Mouse (Mus musculus) hindbrain, embryonic 11.5 days (tissue): ENCODE measurements around the gene Ntsr2. TPM values are rescaled to one million over a fixed set of nuclear protein-coding genes. Genes with fewer than 3 reads are reported as not detected.

Experiments used
- ATAC-seq: fragments of 200-750 bp; cut with Nextera tagmentation; 2 replicates; pipeline ENCODE4 v1.8.0; 2017; ENCODE audit warnings: mild to moderate bottlenecking, moderate TSS enrichment, moderate library complexity; ENCODE audit not compliant: low FRiP score
- DNase-seq: peaks from one replicate; pipeline ENCODE4 v3.0.0-alpha.2; 2015; ENCODE audit warnings: low spot score
- H3K27ac ChIP-seq: fragments of 300-500 bp; sonication (generic); 2 replicates; pipeline ENCODE4 v1.5.1; 2014; ENCODE audit warnings: mild to moderate bottlenecking, low read depth, low read length
- H3K27me3 ChIP-seq: fragments of 300-500 bp; sonication (generic); 2 replicates; pipeline ENCODE4 v1.6.1; 2014; ENCODE audit warnings: mild to moderate bottlenecking, low read length, moderate library complexity, mixed read lengths; ENCODE audit not compliant: control insufficient read depth, insufficient read depth
- H3K36me3 ChIP-seq: fragments of 300-500 bp; sonication (generic); 2 replicates; pipeline ENCODE4 v1.6.1; 2014; ENCODE audit warnings: mild to moderate bottlenecking, low read length, moderate library complexity, mixed read lengths; ENCODE audit not compliant: control insufficient read depth, insufficient read depth
- H3K4me1 ChIP-seq: fragments of 300-500 bp; sonication (generic); replicated peaks from 2 replicates; pipeline ENCODE4 v1.6.1; 2014; ENCODE audit warnings: low read length, mixed read lengths; ENCODE audit not compliant: control insufficient read depth, insufficient read depth
- H3K4me2 ChIP-seq: fragments of 300-500 bp; sonication (generic); replicated peaks from 2 replicates; pipeline ENCODE4 v1.6.1; 2014; ENCODE audit warnings: mild to moderate bottlenecking, low read depth, low read length
- H3K4me3 ChIP-seq: fragments of 300-500 bp; sonication (generic); 2 replicates; pipeline ENCODE4 v1.5.1; 2014; ENCODE audit warnings: low read depth, low read length
- H3K9ac ChIP-seq: fragments of 300-500 bp; sonication (generic); 2 replicates; pipeline ENCODE4 v1.6.1; 2014; ENCODE audit warnings: low read depth, low read length
- H3K9me3 ChIP-seq: fragments of 300-500 bp; sonication (generic); 2 replicates; pipeline ENCODE4 v1.6.1; 2016; ENCODE audit warnings: low read length; ENCODE audit not compliant: control insufficient read depth
- WGBS: fragments of 180-500 bp; shearing (Covaris S2); extraction: QIAGEN DNeasy Blood & Tissue Kit; methylation state at CpG from one replicate; pipeline ENCODE4 v1.1.7; 2014; 5-methylcytosine and 5-hydroxymethylcytosine counted together
- polyA plus RNA-seq: library from polyadenylated mRNA; unstranded; fragments of >200 nt; fragmentation: Nextera tagmentation; extraction: Ambion mirVana; gene quantifications from 2 replicates; pipeline ENCODE4 v1.2.1, GENCODE M21; 2014

The Ntsr2 gene
- polyA plus RNA-seq, 1 experiment from 2014 or later = 0.09 TPM

DNA sequence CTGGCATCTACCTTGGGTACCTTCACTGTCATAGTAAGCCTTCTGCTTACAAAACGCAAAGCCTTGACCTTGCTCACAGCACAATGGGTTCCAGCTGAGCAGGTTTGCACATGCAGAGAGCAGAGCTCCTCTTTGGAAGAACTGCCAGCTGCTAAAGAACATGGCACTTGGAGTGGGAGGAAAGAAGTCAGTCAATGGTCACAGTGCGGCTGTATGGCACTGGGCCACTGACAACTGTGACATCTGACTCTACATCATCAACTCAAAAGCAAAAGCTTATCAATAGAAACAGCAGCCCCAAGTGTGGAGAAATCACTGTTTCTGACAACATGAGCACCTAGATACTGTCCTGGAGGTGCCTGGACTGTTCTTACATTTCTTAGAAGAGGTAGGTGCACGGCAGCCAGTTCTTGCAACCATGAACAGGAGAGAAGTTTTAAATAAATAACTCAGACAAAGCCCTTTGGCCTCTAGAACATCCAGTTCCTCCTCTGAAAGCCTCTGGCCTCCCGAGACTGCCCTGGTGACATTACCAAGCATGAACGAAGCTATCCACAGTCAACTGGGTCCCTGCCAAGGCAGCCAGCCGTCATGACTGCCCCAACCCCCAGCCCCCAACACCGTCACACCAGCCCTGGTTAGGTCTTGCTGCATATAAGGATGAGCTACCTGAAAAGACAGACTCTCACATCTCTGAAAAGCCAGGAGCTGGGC, 22.9 kb upstream of the Ntsr2 start:
- no peak for ATAC-seq
- DNase-seq = no peak
- no peak overlapping the region for H3K4me2 ChIP-seq
- no peaks in the 10 kb centered on the region for H3K9me3 ChIP-seq
- no peak overlapping the region for H3K27ac ChIP-seq
- no peaks in the 10 kb centered on the region for H3K36me3 ChIP-seq
- no peak overlapping the region for H3K9ac ChIP-seq
- H3K27me3 ChIP-seq = no peaks in the 10 kb centered on the region
- H3K4me1 ChIP-seq = no peaks in the 10 kb centered on the region
- no peak overlapping the region for H3K4me3 ChIP-seq
- WGBS = 78% methylated on average over 7 of the region's 7 CpGs

DNA sequence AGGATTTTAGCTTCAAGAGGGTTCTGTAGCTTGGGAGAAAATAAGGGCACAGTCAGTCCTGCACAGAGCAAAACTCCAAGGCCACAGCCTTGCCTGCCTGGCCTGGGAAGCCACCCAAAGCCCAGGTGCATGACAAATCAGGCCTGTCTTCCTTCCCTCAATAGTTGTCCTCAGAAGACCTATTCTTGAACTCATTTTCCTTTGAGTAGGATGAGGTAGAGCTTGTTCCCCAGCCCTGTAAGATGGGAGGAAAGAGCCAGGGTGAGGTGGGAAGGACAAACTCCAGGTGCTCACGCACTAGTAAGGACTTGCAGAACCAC, 22.4 kb upstream of the Ntsr2 start:
- Histone ChIP-seq H3K4me3 (no peak overlapping the region), H3K4me2 (no peak overlapping the region), H3K9me3 (no peaks in the 10 kb centered on the region), H3K27me3 (no peaks in the 10 kb centered on the region), H3K4me1 (no peaks in the 10 kb centered on the region), H3K36me3 (no peaks in the 10 kb centered on the region), H3K9ac (no peak overlapping the region), H3K27ac (no peak overlapping the region)
- 86% methylated on average over 1 of the region's 1 CpGs for WGBS
- ATAC-seq (no peak), DNase-seq (no peak)

DNA sequence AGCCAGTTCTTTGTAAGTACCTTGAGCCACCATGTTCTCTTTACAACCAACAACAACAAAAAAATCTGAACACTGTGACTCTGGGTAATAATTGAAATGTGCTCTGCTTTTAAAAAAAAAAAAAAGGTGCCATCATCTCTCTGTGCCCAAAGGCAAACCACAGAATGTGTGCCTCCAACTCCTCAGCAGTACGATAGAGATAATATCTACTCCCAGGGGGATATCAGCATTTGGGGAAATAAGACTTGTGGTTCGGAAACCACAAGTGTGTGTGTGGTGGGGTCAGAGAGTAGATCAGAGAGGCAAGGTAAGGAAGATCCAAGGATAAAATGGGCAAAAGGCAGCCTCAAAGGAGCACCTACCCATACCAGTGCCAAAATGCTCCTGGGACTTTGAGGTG, 21.8 kb upstream of the Ntsr2 start:
- WGBS = 88% methylated on average over 2 of the region's 2 CpGs
- no peaks in the 10 kb centered on the region for H3K36me3 ChIP-seq
- DNase-seq (no peak), ATAC-seq (no peak)
- H3K9me3 ChIP-seq = no peaks in the 10 kb centered on the region
- no peaks in the 10 kb centered on the region for H3K4me1 ChIP-seq
- H3K27me3 ChIP-seq = no peaks in the 10 kb centered on the region
- no peak overlapping the region for H3K27ac ChIP-seq
- no peak overlapping the region for H3K4me3 ChIP-seq
- no peak overlapping the region for H3K9ac ChIP-seq
- H3K4me2 ChIP-seq = no peak overlapping the region

DNA sequence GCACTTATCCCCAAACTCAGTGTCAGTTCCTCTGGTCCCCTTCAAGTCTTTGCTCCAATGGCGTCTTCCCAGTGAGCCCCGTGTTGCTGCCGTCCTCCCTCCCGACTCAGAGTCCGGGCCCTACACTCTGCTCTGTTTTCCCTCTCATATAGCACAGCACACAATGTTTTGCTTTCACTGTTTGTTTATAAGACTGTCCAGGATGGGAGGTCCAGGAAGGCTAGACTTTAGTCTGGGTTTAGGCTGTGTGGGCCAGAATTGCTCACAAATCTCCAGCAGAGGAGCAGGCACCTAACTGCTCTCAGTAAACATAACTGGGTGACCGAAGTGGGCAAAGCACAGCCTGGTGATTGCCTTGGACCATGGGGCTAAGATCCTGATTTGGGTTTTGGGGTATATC, 19.9 kb upstream of the Ntsr2 start:
- whole genome bisulfite sequencing = 89% methylated on average over 6 of the region's 6 CpGs
- H3K27ac ChIP-seq = no peak overlapping the region
- H3K9ac ChIP-seq = no peak overlapping the region
- ATAC-seq = no peak
- DNase-seq = no peak
- H3K4me1 ChIP-seq = no peaks in the 10 kb centered on the region
- no peaks in the 10 kb centered on the region for H3K9me3 ChIP-seq
- H3K4me3 ChIP-seq = no peak overlapping the region
- H3K27me3 ChIP-seq = no peaks in the 10 kb centered on the region
- H3K4me2 ChIP-seq = no peak overlapping the region
- H3K36me3 ChIP-seq = no peaks in the 10 kb centered on the region

DNA sequence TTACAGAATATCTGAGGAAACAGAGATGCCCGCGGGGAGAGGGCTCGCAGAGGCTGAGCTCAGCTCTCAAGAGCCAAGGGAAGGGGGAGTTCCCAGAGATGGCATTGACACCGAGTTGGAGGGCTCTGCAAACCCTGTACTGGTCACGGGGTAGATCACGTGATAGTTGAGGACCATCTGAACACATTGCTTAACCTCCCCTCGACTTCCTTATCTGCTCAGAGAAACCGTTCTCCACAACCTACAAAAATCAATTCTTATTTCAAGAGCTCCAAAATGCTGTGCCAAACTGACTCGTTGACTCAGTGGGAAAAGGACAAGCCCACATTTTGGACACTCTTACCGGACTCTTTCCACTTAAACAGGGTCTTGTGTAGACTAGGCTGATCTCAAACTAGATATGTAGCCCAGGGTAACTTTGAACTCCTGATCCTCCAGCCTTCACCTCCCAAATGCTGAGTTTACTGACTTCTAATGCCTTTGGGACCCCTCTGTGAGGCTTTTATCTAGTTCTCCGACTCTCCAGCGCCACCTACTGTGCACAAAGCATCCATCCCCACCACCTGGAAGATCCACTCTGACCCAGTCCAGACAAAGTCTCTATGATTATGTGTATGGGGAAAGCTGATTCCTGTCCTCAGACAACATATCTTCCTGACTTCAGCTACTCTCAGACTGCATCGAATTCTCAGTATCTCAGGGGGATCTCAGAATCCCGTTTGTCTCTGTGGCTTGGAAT, 18.9 kb upstream of the Ntsr2 start:
- no peak overlapping the region for H3K4me3 ChIP-seq
- WGBS = 61% methylated on average over 14 of the region's 14 CpGs
- no peaks in the 10 kb centered on the region for H3K27me3 ChIP-seq
- H3K27ac ChIP-seq = no peak overlapping the region
- H3K36me3 ChIP-seq = no peaks in the 10 kb centered on the region
- no peak overlapping the region for H3K9ac ChIP-seq
- H3K4me2 ChIP-seq = no peak overlapping the region
- H3K4me1 ChIP-seq = no peaks in the 10 kb centered on the region
- no peak for ATAC-seq
- no peaks in the 10 kb centered on the region for H3K9me3 ChIP-seq
- DNase-seq = peak; percentile 74

DNA sequence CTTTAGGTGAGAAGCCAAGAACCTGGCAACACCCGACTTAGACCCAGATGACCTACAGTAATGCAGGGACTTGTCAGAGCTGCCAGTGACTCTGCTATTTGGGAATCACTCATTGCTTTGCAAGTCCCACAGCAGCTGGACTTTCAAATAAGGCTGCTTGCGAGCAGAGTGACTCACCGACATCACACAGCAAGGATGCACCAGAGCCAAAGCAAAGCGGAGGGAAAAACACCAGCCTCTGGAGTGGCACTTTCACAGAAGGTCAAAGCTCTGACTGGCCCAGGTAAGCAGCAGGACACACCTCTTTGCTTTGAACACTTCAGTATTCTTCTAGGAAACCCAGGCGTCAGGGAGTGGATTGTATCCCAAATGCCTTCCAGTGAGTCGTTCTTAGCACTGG, 17.4 kb upstream of the Ntsr2 start:
- no peak overlapping the region for H3K4me2 ChIP-seq
- no peak overlapping the region for H3K9ac ChIP-seq
- DNase-seq (no peak), ATAC-seq (no peak)
- WGBS = 81% methylated on average over 6 of the region's 6 CpGs
- no peaks in the 10 kb centered on the region for H3K4me1 ChIP-seq
- no peaks in the 10 kb centered on the region for H3K9me3 ChIP-seq
- no peaks in the 10 kb centered on the region for H3K36me3 ChIP-seq
- H3K4me3 ChIP-seq = no peak overlapping the region
- no peak overlapping the region for H3K27ac ChIP-seq
- H3K27me3 ChIP-seq = no peaks in the 10 kb centered on the region

DNA sequence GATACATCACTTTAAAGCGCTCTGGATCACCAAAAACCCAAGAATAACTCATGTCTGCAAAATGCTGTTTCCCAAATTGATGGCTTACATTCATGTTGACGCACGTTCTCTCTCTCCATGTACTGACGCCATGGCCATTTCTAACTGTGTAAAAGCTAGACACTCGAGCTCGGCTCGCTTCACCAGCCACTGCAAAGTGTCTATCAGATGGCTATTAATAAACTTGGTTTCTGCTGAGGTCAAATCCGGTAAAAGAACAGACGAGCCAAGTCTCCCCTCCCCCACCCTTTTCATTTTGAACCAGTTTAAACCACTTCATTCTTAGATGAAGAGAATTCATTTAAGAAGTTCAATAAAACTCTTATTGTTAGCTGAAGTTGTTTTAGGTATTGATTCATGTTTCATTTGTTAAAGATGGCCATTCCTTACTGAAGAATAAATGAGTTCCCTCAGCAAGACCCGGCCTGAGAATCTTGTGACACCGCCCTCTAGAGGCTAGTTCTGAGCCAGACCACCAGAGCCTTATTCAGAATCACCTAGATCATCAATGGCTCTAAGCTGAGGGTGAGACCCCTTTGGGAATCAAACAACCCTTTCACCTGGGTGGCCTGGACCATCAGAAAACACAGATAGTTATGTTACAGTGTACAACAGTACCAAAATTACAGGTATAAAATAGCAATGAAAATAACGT, 14.0 kb upstream of the Ntsr2 start:
- no peaks in the 10 kb centered on the region for H3K9me3 ChIP-seq
- H3K36me3 ChIP-seq = no peaks in the 10 kb centered on the region
- H3K27ac ChIP-seq = no peak overlapping the region
- H3K4me1 ChIP-seq = no peaks in the 10 kb centered on the region; the same call in 1 of the 2 replicates
- no peak overlapping the region for H3K4me3 ChIP-seq
- peak; percentile 27 for DNase-seq
- 71% methylated on average over 12 of the region's 12 CpGs for WGBS
- no peak overlapping the region for H3K4me2 ChIP-seq
- H3K9ac ChIP-seq = no peak overlapping the region
- no peak for ATAC-seq
- H3K27me3 ChIP-seq = no peaks in the 10 kb centered on the region

DNA sequence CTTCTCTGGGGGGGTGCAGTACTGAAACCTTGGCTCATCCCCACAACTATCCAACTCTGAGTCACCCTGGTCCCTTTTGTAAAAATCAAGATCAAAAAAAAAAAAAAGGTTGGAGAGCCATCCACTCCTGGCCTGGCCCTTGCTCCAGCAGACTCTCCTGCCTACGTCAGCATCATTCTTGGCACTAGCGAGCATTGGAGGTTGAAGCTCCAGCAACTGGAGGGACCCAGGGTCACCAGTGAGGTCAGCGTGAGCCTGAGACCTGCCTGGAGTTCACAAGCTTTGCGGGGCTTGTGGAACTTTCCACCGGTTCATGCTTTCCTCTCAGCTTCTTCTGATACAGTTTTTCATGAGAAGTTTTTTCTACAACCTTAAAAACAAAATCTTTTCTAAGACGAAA, 13.1 kb upstream of the Ntsr2 start:
- Histone ChIP-seq H3K9ac (no peak overlapping the region), H3K4me1 (no peaks in the 10 kb centered on the region; the same call in 1 of the 2 replicates), H3K27me3 (no peaks in the 10 kb centered on the region), H3K4me2 (no peak overlapping the region), H3K36me3 (no peaks in the 10 kb centered on the region), H3K9me3 (no peaks in the 10 kb centered on the region), H3K4me3 (no peak overlapping the region), H3K27ac (no peak overlapping the region)
- WGBS = 87% methylated on average over 6 of the region's 6 CpGs
- ATAC-seq (no peak), DNase-seq (no peak)
